Mouse (Mus musculus) liver, adult 2 months (tissue): ENCODE measurements around the gene Peli1.

ENCODE experiments used
- CTCF ChIP-seq: fragments of 200-500 bp; IDR thresholded peaks from 2 replicates; pipeline ENCODE4 v1.5.1; 2011; ENCODE audit warnings: low read depth, low read length, control low read depth
- POLR2A ChIP-seq: fragments of 200-500 bp; IDR thresholded peaks from 2 replicates; pipeline ENCODE4 v1.6.1; 2011; ENCODE audit warnings: low read length, control low read depth; ENCODE audit not compliant: insufficient read depth; ENCODE audit errors: extremely low read depth

GRCm38 (mm10) chr11:21164312-21164993, 73.4 kb downstream of the Peli1 start:
- TF ChIP-seq CTCF = no peak
- TF ChIP-seq POLR2A = no peak
